Mouse (Mus musculus) thymus, postnatal 4 days (tissue): ENCODE data around the gene Arid2.
"Not testable (repeated sequence)": the region's sequence is repeated elsewhere in the genome, so short reads cannot be mapped to it uniquely, and the experiment has no call there.

Source experiments
- DNase-seq: peaks from one replicate; pipeline ENCODE4 v3.0.0; 2021

The Arid2 gene

DNA sequence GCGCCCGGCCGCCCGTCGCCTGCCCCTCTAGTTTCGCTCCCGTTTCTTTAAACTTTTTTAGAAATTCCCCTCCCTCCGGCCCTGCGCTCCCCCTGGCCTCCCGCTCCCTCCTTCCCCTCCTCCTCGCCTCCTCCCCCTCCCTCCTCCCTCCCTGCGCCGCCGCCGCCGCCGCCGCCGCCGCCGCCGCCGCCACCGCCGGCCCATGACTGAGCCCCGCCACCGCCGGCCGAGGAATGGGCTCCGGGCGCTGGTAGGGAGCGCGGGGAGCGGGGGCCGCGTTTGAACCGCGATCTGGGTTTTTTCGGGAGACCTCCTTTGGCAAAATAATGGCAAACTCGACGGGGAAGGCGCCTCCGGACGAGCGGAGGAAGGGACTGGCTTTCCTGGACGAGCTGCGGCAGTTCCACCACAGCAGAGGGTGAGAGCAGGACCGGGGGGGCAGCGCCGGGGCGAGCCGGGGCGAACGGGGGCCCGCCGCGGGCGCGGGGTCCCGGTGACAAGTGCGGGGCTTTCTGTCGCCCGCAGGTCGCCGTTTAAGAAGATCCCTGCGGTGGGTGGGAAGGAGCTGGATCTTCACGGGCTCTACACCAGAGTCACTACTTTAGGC is at the start of gene Arid2:
Gene Arid2 (plus strand): TSS at position 150 of the 607 bp plus-strand sequence.
- DNase-seq, result peak; percentile 84

DNA sequence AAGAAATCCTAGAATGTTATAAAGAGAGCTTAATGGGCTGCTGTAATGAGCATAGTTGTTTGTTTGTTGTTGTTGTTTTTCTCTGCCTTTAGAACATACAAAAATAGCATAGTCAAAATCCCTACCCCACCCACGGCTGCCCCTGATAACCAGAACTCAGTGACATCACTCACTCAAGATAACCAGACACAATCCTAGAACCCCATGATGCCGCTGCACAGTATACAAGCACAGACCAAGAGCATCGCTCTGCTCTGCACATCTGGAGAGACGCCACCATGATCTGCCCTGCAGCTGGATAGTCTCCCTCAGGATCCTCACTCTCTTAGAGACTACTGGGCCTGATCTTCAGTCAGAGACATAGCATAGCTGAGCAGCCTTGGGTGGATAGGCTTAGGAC is 49.2 kb upstream of the Arid2 start:
- no peak for DNase-seq

DNA sequence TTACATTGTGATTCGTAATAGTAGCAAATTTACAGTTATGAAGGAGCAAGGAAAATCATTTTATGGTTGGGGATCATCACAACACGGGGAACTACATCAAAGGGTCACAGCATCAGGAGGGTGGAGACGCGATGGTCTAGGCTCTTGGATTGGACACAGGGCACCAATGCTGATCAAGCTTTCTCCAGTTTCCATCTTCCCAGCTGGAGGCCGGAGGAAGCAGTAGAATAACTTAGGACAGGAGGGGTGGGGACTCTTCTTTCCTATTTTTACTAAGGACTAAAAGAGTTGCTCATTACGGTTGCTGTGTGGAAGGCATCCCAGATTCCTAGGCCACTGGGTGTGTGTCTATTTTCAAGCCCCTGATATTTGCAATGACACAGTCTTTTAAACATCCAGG is 43.1 kb upstream of the Arid2 start:
- no peak for DNase-seq

DNA sequence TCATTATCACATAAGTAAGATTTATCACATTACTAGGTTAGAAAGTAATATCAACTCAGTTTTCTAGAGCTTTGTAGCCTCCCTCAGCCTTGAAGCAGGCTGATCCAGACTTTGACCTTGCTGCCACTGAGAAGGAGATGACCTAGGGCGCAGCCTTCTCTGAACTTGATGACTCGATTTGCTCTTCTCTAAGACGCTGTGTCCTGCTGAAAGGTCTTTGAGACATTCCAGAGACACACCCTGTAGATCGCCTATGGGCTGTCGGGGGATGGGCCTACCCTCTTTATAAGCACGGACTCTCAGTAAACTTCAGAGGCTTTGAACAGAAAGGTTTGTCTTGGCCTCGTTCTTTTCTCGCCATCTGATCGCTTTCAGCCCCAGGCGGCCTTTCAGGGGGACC is 42.6 kb upstream of the Arid2 start:
- DNase-seq, result not testable (repeated sequence)

DNA sequence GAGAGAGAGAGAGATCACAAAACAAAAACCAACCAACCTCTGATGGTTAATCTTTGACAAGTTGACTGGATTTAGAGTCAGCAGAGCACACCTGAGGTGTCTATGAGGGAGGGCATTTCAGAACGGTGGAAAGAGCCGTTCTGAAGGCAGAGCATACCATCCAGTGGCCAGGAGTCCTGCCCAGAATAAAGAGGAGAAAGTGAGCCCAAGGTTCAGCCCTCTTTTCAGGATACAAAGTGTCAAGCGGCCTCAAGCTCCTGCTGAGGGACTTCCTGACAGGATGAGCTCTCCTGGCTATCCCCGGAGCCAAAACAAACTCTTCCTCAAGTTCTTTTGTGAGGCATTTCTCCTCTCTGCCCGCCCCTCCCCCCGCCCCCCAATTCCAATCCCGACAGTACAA is 33.5 kb upstream of the Arid2 start:
- no peak for DNase-seq

DNA sequence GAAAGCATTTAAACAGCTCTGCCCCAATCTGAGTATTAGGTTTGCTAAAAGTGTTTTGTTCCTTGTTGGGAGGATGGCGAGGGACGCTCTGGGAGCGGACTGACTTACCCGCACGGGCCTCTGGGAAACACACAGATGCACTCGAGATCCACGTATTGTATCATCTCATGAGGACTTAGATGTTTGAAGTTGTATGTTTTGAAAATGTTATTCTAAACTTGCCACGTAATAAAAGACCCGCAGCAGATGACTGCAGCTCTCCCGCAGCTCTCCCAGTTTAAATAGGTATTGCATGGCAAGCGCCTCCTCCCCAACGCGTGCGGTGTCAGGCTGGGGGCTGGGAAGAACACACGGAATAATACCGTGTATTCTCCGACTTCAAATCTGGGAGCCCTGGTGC is 33.0 kb upstream of the Arid2 start:
- peak; percentile 36 for DNase-seq

DNA sequence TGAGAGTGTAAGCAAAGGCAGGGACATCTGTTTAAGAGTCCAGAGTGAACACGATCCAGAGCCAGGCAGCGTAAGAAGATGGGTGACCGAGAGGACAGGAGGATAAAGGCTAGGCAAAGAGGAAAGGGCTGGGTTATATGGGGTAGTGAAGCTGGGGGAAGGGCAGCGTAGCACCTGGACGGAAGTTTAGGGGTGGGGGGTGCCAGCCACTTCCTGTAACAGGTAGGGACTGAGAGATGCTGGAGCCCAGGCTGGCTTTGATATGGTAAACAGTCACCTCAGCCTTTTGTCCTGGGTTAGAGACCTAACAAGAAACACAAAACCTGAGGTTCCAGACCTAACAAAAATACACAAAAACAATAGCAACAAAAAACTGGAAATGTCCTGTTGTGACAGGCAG is 29.5 kb upstream of the Arid2 start:
- DNase-seq, result peak; percentile 73

DNA sequence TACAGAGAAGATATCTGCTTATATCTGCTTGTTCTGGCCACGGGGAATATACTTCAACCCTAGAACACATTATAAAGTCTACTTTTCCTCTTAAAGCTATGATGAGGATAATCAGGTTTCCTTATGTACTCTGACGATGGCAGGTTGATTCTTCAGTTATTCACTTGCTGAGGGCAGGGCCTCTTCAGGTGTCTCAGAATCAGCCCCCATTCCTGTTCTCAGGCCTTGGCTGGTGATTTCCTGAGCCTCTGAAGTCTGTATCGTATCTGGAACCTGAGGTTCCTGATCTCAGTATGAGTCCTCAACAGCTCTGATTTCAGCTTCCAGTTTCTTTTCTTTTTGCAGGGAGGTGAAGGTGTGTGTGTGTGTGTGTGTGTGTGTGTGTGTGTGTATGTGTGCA is 22.7 kb upstream of the Arid2 start:
- DNase-seq, result no peak

DNA sequence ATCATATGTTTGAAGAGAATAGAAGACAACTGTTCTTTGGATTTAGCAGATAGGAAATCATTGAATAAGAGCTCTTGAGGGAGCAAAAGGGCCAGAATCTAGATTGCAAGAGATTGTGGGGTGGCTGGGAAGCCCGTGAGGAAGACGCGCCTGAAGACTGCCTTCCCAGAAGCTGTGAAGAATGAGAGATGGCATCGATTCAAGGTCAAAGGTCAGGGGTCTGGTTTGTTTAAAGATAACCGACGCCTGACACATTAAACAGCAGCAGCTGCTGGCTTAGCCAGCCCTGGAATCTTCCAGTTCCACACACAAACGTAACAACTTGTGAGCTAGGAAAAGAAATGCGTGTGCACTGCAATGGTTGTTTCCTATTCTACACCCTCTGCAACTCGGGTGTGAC is 19.4 kb upstream of the Arid2 start:
- DNase-seq, result no peak

DNA sequence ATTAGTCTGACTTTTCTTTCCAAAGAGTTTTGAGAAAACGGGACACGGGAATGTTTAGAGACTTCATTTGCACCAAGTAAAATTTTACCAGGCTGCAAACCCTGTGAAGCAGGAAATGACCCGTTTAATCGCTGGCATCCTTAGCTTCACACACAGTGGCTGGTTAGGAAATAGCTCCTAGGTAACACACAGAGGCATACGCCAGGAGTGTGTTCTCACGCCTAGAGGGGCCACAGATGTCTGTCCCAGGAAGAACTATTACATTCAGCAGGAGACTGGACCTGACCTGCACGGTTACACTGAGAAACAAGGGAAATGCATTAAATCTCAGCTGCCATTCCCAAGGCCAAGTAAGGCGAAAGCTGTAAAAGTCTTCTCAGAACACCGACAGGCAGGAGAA is 18.7 kb upstream of the Arid2 start:
- no peak for DNase-seq

DNA sequence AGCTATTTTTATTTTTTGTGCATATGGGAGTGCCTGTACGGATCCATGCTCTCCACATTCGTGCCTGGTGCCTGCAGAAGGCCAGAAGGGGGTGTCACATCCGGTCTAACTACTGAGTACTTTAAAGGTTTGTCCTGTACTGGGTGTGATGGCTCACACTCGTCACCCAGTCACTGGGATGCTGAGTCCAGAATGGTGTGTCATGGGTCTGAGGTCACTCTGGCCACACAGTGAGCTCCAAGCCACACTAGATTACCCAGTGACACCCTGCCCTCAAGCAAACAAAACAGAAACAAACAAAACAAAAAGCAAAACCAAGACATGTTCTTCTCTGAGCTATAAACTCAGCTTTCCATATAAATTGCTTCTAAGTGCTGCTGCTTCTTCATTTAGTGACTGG is 17.9 kb upstream of the Arid2 start:
- DNase-seq, result no peak

DNA sequence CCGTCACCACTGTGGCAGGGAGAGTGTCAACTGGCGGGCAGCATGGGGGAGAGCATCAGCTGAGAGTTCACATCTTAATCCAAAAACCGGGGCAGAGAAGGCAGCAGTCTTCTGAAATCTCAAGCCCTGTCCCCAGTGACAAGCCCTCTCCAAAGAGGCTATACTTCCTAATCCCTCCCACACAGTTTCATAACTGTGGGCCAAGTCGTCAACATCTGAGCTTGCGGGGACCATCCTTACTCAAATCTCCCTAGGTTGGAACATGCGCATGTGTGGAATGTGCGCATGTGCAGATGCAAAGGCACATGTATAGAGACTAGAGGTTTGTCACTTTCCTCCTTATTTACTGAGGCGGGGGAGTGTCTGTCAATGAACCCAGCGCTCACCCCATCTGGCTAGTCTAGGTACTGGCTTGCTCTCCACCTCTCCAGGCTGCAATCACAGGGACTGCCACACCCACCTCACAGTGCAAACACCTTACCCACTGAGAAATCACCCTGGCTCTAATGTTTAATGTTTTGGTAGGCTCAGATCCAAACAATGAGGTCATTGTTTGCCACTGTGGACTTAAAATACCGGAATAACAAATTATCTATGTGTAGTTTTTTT is 16.9 kb upstream of the Arid2 start:
- DNase-seq, result no peak

DNA sequence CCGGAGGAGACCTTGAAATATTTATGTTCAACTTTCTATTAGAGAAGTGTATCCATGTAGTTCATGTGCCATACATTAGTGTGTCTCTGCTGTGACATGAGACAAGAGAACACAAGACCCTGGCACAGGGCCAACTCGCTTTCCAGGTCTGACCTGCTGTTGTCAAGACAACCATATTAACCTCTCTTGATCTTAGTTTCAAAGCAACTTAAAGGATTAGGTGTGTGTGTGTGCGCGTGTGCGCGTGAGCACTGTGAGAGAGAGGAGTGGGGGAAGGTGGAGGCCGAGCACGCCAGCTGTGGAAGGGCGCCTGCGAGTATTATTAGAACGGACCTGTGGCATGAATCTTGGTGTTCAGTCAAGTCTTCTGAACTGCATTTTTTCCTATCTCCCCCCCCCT is 15.0 kb upstream of the Arid2 start:
- peak; percentile 65 for DNase-seq

DNA sequence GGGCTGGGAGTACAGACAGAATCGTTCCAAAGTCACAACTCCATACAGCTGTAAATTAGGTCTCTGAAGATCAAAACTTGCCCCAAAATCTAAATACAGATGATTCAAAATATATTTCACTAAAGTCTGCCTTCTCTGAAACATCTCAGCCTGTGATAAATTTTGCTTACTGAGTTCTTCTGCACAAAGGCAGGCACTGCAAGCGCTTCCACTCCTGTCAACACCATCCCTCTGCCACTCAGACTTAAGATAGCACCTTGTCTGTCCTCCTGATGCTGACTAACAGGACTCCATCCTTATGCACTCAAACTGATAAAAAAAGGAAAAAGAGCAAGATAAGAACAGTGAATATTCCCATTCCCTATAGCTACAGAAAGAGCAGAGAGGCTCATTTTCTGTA is 13.0 kb upstream of the Arid2 start:
- DNase-seq, result no peak

DNA sequence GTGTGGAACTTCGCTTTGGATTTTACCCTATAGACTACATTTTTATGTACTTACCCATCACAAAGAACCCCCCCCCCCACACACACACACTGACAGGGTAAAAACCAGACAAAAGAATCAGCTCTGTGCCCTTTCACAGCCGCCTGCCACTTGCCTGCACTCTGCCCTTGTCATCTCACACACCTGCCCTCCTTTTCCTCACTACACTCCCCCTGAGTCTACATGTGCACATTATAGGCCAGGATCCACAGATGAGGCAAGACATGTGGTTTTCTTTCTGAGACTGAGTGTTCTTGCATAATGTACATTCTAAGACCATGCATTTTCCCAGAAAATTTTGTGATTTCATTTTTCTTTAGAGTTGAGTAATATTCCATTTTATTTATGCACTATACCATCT is 12.1 kb upstream of the Arid2 start:
- DNase-seq, result peak; percentile 47

DNA sequence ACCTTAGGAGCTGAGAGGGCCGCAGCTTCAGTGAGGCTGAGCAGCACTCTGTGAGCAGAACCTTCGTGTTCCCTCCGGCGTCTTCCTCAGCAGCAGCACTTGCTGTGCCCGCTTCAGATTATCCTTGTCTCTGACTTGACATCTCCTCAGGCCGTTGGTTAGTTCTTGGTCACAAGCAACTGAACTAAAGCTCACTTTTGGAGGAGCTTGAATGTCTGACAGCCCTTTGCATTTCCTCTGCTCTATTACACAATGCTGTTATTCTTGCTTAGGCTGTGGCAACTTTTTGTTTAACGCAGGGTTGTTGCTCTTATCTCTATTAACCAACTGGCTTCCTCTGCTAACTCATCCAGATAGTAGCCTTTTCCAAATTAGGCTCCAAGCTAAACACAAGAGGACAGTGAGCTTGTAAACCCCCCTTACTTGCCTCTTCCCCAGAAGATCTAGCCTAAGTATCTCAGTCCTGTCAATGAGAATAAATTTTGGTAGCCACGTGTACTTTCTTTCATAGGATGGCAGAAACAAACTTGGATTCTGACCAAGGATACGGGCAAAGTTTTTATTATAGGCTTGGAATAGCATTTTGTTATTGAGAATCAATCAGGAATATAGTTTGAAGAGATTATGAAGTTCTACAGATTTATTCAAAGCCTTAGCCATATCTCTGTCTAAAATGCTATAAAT is 11.4 kb upstream of the Arid2 start:
- DNase-seq, result no peak

DNA sequence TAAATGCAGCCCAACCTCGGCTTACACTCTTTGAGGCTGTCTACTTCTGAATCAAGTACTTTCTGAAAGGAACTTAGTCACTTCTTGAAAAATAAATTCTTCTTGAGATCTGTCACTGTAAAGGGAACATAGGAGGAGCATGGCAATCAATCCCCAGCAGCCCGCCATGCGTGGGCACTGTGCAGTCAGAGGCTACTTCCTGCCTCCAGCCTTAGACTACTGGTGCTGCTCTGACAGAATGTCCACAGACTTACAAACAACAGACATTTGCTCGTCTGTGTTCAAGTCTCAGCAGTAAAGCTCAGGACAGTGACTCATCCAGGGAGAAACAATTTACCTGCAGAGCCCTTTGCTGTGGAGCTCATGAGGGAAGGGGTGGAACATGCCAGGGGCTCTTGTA is 10.3 kb upstream of the Arid2 start:
- DNase-seq, result no peak

DNA sequence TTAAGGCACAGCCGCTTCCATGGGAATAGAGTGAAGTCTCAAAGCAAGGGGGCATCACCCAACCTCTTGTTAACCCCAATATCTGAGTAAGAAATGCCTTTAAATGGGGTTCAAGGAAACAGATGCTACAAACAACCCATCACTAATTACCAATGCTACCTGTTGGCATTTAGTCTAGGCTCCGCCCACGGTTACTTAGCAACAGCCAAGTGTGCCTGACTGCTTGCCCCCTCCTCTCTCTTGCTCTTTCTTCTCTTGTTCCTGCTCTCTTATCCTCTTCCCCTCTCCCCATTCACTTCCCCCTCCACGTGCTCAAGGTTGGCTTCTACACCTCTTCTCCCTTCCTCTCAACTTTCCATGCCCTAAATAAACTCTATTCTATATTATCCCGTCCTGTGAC is 6.1 kb upstream of the Arid2 start:
- DNase-seq, result peak; percentile 56

DNA sequence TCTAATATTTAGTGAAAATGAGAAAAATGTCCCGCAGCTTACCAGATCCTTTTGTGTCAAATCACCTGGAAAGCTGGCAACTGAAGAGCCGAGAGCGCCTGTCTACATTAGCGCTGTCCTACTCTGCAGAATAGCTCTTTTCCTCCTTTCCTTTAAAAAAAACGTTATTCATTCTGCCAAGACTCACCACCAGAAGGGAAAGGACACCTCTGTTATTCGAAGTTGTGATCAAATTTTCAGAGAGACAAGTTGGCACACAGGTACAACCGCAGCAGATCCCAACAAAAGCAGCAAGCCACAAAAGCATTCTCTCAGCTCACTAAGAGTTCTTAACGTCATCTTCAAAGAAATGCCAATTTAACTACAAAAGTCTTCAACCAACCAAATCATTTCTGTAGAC is 4.2 kb upstream of the Arid2 start:
- DNase-seq, result no peak

DNA sequence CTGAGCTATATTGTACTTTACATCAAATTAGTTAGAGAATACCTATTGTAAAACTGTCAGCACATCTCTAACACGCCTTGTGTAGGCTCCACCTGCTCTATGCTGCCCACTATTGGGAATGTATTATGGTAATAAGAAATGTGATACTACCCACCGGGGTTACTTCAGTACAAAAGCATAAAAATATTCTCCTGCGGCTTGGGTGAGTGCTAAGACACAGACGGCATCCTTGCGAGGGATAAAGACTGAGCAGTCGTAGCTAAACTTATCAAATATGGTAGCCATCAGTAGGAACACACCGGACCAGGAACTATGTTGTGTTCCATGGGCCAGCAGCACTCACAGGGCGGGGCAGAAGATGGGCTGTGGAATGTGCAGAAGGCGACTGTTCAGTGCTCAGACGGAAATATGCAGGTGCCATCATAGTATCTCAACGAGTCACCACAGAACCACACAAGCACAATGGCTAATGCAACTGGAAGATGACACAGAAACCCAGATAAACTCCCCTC is 3.3 kb upstream of the Arid2 start:
- peak; percentile 60 for DNase-seq

DNA sequence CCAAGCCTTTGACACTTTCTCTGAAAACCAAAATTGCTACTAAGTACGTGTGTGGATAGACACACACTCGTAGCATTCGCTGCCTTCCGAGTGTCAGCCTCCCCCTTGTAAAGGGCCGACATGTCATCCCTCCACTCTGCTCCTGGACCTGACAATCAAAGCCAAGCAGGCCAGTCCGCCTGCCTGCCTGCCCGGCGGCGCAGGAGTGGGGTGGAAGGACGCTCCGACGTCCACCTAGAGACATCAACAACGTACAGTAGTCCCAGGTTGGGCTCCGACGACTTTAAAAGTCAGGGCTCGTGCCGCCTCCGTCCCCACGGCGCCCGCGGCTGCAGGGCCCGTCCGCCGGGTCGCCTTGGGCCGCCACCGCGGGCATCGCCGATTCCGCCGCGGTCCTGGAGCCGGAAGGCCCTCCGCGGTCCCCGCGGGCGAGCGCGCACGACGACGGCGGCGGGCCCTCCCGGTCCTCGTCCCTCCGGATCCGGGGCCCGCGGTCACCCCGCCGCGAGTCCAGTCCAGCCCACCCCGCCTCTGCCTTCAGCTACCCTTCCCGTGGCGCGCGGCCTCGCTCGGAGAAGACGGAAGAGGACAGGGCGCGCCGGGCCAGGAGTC is 2.5 kb upstream of the Arid2 start:
- DNase-seq, result peak; percentile 77

DNA sequence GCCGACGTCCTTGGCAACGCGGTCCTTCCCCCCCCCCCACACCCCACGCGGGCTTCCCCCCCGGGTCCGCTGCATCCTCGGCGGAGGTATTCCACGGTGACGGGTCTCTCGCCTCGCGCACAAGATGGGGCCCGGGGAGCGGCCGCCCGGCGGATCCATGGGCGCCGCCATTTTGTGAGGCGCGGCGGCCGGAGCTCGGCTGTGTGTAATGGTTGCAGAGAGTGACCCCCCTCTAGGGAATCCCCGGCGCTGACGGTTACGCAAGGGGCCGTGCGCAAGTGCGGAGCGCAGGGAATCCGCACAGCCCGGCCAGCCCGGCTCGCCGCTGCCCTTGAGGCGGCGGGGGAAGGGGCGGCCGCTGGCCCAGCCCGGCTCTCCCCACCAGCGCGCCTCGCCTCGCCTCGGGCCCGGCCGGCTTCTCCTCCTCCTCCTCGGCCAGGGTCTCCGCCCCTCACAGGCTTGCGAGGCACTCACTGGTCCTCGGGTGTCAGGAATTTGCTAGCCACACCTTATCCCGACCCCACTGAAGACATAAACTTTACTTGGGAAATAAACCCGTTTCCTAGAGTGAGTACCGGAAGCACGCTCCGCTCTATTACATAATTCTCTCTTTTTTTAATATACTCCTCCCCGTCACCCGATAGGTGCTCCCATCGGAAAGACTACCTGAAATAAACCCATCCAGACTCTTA is 1.8 kb upstream of the Arid2 start:
- peak; percentile 82 for DNase-seq
